In the genomic region with DNA sequence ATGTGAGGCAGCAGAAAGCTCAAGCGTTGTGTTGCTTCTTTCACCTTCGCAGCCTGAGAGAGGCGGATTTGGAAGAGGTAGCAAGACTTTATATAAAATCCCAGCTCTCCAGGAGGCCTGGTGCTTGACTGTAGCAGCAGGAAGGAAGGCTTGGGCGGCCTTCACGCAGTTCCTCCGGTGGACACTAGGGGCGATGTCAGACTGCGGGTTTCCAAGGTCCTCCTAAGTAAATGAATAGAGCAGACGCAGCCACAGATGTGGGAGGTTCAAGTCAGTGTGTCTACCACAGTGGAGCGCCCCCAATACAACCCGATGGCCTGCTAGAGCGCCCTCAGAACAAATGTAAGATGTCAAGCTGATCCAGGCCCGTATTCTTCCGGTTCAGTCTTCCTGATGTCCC, we compare ENCODE assay signal across 9 mouse cellular contexts.
A peak's percentile ranks its signal among the peaks of the same experiment; 100 is the strongest.
DNase-seq lines count a peak whose midpoint lies in the region; ATAC-seq lines count a peak whose summit lies in the region.
"Had no signal": no experiment of that assay in that cellular context is flagged by ENCODE, and none has a peak within 500 bp of the region (broad histone marks: within the 10 kb centered on the region; RNA-seq: fewer than 3 reads in every experiment).

No protein-coding gene starts in this region.

- H3K4me2 ChIP-seq in liver, embryonic 11.5 days, result no peak overlapping the region

- peak; percentile 60 for DNase-seq in 3T3-L1 (ENCODE audit: low read depth, low spot score)
- DNase-seq in Muller cell, postnatal 12 days (ENCODE audit: inconsistent ontology term), result peak; percentile 30
- peak; percentile 75 for DNase-seq in cerebellum, adult 9-10 months
- DNase-seq in gastrocnemius, adult 18-20 months (ENCODE audit: low spot score), result peak; percentile 73
- peak; percentile 81 for DNase-seq in kidney, postnatal 10 days
- peak; percentile 49 for DNase-seq in liver, embryonic 11.5 days (ENCODE audit: low spot score)
- peak; percentile 58 for DNase-seq in ovary, postnatal 14 days (ENCODE audit: low spot score)
- DNase-seq in thymus, postnatal 10 days (ENCODE audit: low spot score in 2 of 2), result peak; percentile 53 to 73

- whole genome bisulfite sequencing in liver, embryonic 11.5 days, result 12% methylated on average over 14 of the region's 14 CpGs

- H3K4me1 ChIP-seq in liver, embryonic 11.5 days (replicated peaks; ENCODE audit: control insufficient read depth, insufficient read depth, low read length), result no peaks in the 10 kb centered on the region

- H3K27ac ChIP-seq in liver, embryonic 11.5 days (ENCODE audit: low read depth, low read length), result no peak overlapping the region

- H3K36me3 ChIP-seq in liver, embryonic 11.5 days (ENCODE audit: control insufficient read depth, insufficient read depth, low read length), result no peaks in the 10 kb centered on the region

- H3K9me3 ChIP-seq in liver, embryonic 11.5 days (ENCODE audit: control insufficient read depth, low read length), result no peaks in the 10 kb centered on the region

- H3K27me3 ChIP-seq in liver, embryonic 11.5 days (replicated peaks; ENCODE audit: control insufficient read depth, insufficient read depth, low read length), result no peaks in the 10 kb centered on the region

- ATAC-seq in liver, embryonic 11.5 days (replicated peaks; ENCODE audit: low FRiP score), result no peak

- H3K4me3 ChIP-seq in liver, embryonic 11.5 days (ENCODE audit: low read depth, low read length), result no peak overlapping the region
- H3K4me3 ChIP-seq: erythroblast, embryonic 14.5 days had no signal

- H3K9ac ChIP-seq in liver, embryonic 11.5 days (ENCODE audit: low read depth, low read length), result no peak overlapping the region

Comparison
In these comparisons a context has a peak if more than half of its experiments do, and no peak if none do; other contexts are left out.
1. DNase-seq: peak in every context shown above with its lines; median percentile 81 in kidney, postnatal 10 days; 75 in cerebellum, adult 9-10 months; 73 in gastrocnemius, adult 18-20 months; 63 in thymus, postnatal 10 days; 60 in 3T3-L1; 58 in ovary, postnatal 14 days; 49 in liver, embryonic 11.5 days; 30 in Muller cell, postnatal 12 days.